Mouse (Mus musculus) inflammation-experienced regulatory T-cells, adult 6 months (primary cell): Measurements from ENCODE around the gene Magi1. TPM values are rescaled to one million over a fixed set of nuclear protein-coding genes. Genes with fewer than 3 reads are reported as not detected.

Source experiments
- ATAC-seq: one replicate; pipeline ENCODE4 v1.8.0; 2017
- polyA plus RNA-seq, 3 experiments: library from polyadenylated mRNA; unstranded; fragments of 100-300 nt; shearing (Covaris generic); gene quantifications; one replicate each; pipeline ENCODE4 v1.2.1; 2017

Gene Magi1
- polyA plus RNA-seq, 3 experiments from 2014 or later: 0.08 to 4.6 TPM; not detected in 1

- no peak for ATAC-seq
These were observed 406.4 kb downstream of the Magi1 start for GRCm38 (mm10) chr6:93877337-93877736.

DNA sequence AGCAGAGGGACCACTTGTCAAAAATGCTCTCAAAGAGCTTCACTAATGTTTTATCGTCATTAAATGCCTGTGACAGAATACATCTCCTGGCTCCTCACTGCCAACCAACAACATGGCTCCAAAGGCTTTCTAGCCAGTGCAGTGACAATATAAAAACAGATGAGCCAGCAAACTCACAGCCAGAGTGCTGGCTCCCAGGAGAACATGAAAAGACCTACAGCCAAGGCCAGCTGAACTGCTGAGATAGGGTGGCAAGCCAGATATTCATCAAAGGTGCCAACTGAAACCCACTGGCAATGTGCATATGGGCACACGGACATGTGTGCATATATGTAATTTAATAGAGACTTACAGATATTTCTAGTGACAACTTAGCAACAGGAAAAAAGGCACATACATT is 408.8 kb downstream of the Magi1 start:
- no peak for ATAC-seq

DNA sequence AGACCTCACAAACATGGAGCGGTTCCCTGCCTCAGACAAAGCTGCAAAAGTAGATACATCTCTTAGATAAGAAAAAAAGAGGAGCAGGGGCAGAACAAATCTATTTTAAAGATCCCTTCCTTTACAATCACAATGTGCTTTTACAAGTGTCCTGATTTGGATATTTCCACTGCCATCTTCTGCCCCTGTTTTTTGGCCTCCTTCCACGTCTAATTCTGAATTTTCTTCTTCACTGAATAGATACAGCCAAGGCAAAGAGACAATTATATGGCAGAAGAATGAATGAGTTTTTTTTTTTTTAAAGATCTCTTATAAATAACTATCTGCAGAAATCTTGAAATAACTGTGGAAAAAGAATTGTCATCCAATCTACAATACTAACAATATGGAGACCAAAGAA is 409.3 kb downstream of the Magi1 start:
- no peak for ATAC-seq

- no peak for ATAC-seq
These were observed 410.2 kb downstream of the Magi1 start for GRCm38 (mm10) chr6:93873536-93873935.

DNA sequence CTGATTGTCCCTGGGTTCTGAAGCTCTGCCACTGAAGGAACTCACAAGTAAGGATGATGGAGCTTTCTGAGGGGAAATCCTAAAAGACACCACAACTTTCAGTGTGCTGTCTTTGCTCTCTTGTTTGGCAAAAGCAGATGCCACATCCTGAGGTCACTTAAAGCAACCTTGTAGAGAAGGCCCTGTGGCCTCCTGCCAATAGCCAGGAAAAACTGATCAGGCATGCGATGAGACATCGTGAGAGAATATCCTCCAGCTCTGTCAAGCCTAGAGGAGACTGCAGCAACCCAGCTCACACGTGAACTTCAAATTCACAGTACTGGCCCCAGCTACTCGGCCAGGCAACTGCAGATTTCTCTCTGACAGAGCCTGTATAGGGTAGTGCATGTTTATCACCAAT is 412.2 kb downstream of the Magi1 start:
- no peak for ATAC-seq

DNA sequence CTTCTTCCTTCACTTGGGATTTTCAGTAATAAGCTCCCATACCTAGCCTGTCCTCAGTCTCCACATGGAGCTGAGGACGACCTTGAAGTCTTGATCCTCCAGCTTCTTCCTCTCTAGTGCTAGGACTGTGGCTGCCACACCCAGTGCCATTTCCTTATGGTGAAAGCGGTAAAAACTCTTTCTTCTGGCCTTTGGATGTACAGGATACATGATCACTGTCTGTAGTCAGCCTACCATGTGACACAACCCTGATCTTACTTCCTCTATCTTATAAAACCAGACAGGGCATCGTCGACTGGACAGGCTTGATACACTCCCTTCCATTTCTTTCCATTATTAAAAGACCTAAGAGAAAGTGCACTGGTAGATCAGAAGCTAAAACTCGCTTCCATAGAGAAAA is 413.7 kb downstream of the Magi1 start:
- ATAC-seq: no peak

- ATAC-seq: no peak
These were observed 421.5 kb downstream of the Magi1 start for GRCm38 (mm10) chr6:93862263-93862662.

GRCm38 (mm10) chr6:93856783-93857182 is 426.9 kb downstream of the Magi1 start:
- no peak for ATAC-seq

GRCm38 (mm10) chr6:93855806-93856641 is 427.7 kb downstream of the Magi1 start:
- ATAC-seq: peak; percentile 54

DNA sequence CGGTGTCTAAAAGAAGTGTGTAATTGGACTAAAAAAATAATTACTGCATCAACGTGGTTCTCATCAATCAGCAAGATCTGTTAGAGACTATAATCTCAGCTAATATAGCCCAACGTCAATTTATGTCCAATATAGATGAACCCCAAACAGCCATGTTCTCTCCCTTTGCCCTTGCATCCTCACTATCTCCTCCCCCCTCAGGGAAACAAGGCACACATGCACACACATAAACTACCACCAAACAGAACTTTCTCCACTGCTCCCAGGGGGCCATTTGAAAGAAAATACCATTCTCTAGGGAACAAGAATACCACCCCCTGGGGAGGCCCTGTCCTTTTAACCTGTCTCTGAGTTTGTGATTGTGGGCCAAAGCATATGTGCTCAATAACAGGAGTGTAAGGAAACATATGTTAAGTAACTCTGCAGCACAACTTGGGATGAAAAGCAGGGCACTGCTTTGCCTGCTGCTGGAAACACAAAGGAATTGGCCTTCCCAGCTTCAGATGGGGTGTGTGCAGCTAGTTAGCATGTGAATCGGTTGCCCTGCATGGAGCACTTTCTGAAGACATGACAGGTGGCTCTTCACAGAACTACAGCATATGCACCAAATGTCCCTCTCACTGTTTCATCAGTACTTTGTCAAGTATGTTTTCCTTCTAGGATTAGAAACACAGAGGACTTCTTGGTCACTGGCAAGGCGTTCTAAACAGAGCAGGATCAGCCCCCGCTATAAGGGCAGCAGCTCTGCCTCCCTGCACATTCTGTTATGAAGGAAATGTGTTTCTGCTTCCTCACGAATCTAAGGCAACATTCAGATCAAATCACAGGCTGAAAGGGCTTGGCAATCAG is 434.6 kb downstream of the Magi1 start:
- ATAC-seq: no peak

GRCm38 (mm10) chr6:93845498-93845897 is 438.2 kb downstream of the Magi1 start:
- ATAC-seq: no peak

- ATAC-seq: no peak
These were observed 438.6 kb downstream of the Magi1 start for GRCm38 (mm10) chr6:93845080-93845479.

DNA sequence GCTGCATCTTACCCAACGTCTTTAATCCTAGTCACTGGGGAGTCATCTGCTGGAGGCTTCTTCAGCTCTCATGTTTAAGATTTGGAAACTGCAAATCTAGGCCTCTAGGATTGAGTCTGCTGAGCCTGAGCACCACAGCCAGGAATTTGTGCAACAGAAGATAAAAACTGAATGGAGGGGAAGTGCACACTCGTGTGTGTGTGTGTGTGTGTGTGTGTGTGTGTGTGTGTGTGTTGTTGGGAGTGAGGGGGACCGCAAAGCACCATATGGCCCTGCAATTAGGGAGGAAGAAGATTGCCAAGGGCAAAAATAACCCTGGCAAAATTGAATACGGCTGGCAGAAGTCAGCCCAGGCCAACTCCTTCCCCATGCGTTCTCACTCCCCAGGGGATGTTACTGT is 439.1 kb downstream of the Magi1 start:
- no peak for ATAC-seq

GRCm38 (mm10) chr6:93838398-93838797 is 445.3 kb downstream of the Magi1 start:
- ATAC-seq: no peak

DNA sequence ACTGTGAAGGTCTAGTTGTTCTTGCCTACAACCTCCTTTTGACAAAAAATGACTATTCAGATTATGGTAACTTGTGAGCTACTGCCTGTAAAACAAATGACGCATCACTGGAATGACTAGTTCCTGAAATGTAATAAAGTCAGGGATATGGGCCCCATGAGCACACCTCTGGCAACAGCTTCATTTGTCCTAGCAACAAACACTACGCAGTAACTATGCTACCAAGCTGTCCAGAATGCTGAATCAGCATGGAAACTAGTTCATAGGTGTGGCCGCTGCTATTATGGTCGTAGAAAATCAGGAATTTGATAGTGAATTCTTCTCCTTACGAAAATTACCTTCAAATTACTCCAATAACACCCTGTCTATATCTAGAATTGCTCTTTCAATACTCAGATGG is 447.1 kb downstream of the Magi1 start:
- ATAC-seq: no peak

DNA sequence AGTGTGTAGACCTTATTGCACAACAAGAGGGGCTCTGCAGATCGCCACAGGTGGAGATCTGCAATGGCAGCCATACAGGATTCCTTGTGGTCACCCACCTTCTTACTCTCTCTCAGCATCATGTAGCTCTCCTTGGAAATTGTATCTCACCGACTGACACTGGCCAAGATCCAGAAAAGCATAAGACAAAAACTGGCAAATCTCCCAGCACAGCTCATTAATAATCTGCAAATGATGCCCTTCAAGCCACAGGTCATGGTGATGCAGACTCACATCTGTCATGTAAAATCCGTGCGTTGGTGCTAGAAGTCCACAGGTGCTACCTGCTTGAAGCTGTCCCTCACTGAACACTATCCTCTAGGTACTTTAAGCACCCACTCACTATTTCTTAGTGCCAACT is 448.5 kb downstream of the Magi1 start:
- no peak for ATAC-seq

DNA sequence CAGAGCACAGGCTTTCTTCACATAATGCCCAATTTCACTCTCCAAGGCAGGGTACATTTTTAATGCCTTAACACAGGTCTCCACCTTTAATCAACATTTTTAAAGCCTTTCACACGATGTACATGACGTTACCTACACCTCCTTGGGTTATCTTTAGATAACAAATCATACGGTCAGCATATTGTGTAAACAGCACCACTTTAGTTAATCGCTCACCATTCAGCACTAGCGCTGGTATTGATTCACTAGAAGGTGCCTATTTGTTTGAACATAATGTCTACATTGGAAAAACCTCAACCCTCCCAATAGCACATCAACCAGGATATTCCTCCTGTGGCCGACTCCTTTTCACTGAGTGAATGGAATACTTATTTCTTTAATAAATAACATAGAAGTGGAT is 455.5 kb downstream of the Magi1 start:
- ATAC-seq: no peak

DNA sequence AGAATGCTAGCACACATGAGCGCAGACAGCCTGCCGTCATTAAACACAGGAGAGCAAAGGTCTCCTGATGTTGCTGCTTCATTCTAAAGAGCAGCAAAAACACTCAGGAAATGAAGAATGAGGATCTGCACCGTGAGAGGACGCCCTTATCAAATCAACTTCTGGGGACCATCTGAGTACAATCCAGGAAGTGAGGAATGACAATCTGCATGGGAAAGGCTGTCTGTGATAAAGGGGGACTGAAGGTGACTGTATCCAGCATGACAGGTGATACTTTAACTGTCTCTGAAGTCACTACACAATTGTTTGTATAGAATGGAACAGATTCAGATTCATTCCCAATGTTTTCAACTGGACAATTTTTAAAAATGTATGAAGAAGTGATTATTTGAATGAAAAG is 456.8 kb downstream of the Magi1 start:
- no peak for ATAC-seq

- ATAC-seq: no peak
These were observed 461.4 kb downstream of the Magi1 start for GRCm38 (mm10) chr6:93822221-93822897.

DNA sequence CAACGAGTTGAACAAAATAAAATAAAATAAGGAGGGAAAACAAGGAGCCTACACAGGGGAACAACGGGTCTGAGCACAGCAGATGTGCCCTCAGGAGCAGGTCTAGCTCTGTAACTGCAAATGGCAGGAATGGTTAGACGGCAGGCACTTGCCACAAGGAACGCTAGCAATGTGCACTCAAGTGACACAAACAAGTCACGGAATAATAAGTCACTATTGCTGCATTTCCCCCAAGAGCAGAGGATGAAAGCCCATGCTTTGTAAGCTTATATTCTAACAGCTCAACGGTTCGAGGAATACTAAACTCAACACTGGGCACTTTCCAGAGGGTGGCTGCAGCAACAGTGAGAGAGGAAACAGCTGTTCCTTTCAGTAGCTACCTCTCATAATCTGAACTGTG is 462.2 kb downstream of the Magi1 start:
- no peak for ATAC-seq

- ATAC-seq: no peak
These were observed 463.8 kb downstream of the Magi1 start for GRCm38 (mm10) chr6:93819888-93820287.

- no peak for ATAC-seq
These were observed 464.4 kb downstream of the Magi1 start for GRCm38 (mm10) chr6:93819282-93819681.

DNA sequence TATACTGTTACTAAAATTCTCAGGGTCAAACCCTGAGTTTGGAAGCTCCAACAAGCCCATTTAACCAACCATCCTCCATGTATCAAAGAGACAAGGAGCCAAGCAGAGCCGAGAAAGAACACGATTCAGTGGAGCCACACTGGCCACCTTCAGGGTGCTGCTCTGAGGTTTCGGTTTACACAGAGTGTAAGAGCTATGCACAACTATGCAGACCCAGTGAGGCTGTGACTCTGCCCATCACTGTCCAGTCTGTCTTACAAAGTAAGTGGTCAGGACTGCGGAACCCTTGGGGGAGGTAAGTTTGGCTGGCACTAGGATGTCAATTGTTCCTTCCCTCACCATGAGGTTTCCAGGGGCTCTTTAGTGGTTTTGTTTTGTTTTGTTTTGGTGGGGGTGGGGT is 465.2 kb downstream of the Magi1 start:
- no peak for ATAC-seq
